Mouse (Mus musculus) cerebellum, adult 2 months (tissue): ENCODE measurements around the gene Xylt2.
A peak's percentile ranks its signal among the peaks of the same experiment; 100 is the strongest.

ENCODE experiments used
- CTCF ChIP-seq: fragments of 200-500 bp; IDR thresholded peaks from 2 replicates; pipeline ENCODE4 v1.5.1; 2011; ENCODE audit warnings: low read depth, mild to moderate bottlenecking, control low read depth, low read length, moderate library complexity, borderline replicate concordance; ENCODE audit not compliant: insufficient read depth
- POLR2A ChIP-seq: fragments of 200-500 bp; IDR thresholded peaks from 2 replicates; pipeline ENCODE4 v1.6.1; 2011; ENCODE audit warnings: low read length, control low read depth, borderline replicate concordance; ENCODE audit not compliant: insufficient read depth

GRCm38 (mm10) chr11:94676754-94677606 is at the start of gene Xylt2:
- TF ChIP-seq CTCF (no peak), POLR2A (peak; percentile 93)
